Mouse (Mus musculus) liver, embryonic 14 days (tissue): ENCODE results near the gene Sema3g. TPM values are rescaled to one million over a fixed set of nuclear protein-coding genes. Genes with fewer than 3 reads are reported as not detected.

Experiments
- polyA plus RNA-seq: library from polyadenylated mRNA; depleted of rRNA; stranded (reverse); fragments of >200 nt; gene quantifications from 2 replicates; pipeline ENCODE4 v1.2.3, GENCODE M21; 2012; rRNA removed

Gene Sema3g
- polyA plus RNA-seq = 0.12 and 0.14 TPM in 2 replicates

DNA sequence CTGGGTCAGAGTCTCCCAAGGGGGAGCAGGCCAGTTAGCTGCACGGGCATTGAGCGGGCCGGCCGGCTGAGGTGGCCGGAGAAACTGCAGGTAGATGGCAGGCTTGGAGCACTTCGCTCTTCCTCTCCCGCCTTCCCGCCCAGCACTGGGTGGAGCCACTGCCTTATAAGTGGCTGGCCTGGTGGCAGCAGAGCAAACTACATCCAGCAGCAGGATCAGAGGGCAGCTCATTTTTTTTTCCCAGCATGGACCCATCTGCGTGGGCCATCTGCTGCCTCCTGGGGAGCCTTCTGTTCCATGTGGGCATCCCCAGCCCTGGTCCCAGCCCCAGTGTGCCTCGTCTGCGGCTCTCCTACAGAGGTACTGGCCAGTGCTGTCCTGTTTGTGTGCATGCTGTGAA lies at the start of gene Sema3g:
Gene Sema3g, plus strand, starts transcription at position 195 of the 400 bp plus-strand sequence.

DNA sequence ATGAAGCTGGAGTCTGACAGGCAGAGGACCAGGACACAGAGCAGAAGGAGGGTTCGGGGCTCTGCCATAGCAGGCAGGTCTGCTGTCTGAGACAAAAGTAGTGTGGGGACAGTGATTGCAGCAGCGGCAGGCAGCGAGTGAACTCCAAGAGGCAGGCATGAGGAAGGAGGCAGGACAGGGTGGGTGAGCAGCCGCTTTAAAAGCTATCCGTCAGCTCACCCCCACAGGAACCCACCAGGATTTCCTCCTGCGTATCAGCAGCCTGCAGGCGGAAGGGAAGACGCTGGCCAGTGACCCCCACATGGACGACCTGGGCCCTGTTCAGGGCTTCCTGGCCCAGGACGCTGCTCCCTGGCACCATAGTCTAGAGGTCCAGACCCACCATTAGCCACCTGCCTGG lies 49.2 kb upstream of the Sema3g start, which contains the start of gene Stab1:
Gene Stab1, minus strand, starts transcription at position 217 of the 400 bp plus-strand sequence.

DNA sequence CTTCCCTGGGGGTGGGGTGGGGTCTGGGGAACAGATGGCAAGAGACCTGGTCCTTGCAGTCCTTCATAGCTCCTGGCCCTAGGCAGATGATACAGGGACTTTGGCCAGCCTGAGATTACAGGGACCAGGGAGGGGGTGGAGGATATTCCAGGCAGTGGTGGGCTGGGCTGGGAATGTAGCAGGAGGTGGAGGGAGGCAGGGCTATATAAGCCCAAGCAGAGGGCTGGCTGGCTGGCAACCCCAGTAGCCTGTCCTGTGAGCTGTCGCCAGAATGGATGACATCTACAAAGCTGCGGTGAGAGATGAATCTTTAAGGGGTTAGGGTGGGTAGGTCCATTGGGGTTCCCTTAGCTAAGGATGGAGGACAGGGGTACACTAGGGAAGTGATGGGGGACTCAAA lies 9.6 kb upstream of the Sema3g start, which contains the start of gene Tnnc1:
Gene Tnnc1, plus strand, starts transcription at position 229 of the 400 bp plus-strand sequence.

DNA sequence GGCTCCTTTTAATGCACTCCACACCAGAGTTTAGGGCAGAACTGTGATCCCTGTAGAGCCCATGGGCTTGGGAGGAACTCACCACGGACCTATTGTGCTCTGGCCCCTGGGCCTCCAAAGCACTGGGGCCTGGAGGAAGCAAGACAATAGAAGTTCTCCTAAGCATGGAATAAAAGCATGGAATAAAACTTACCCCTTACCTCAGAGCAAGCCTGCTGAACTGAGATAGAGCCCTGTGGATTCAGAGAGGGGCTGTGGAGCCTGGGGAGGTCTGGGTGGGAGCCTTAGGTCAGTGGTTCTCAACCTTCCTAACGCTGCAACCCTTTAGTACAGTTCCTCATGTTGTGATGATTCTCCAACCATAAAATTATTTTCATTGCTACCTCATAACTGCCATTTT lies 814 bp upstream of the Sema3g start, which contains the start of gene Nisch:
Gene Nisch, minus strand, starts transcription at position 101 of the 400 bp plus-strand sequence.

GRCm38 (mm10) chr14:31251084-31251604 lies 33.5 kb downstream of the Sema3g start, which contains the start of the genes Phf7 and Bap1:
Gene Phf7, minus strand, starts transcription at chr14:31251317.
Gene Bap1, plus strand, starts transcription at chr14:31251450.

Other genes with a start within 250 kb of the Sema3g start
- gene Glt8d1, start 216.5 kb upstream of the Sema3g start, polyA plus RNA-seq = 19.0 and 20.2 TPM in 2 replicates
- 159 and 174 TPM in 2 replicates for gene Spcs1, start 216.2 kb upstream of the Sema3g start, polyA plus RNA-seq
- 11.2 and 13.4 TPM in 2 replicates for gene Pbrm1, start 198.7 kb upstream of the Sema3g start, polyA plus RNA-seq
- 100 and 101 TPM in 2 replicates for gene Gnl3, start 198.7 kb upstream of the Sema3g start, polyA plus RNA-seq
- 25.4 and 28.7 TPM in 2 replicates for gene Smim4, start 88.9 kb upstream of the Sema3g start, polyA plus RNA-seq
- 125 and 132 TPM in 2 replicates for gene Nt5dc2, start 86.8 kb upstream of the Sema3g start, polyA plus RNA-seq
- gene Stab1, start 49.2 kb upstream of the Sema3g start, polyA plus RNA-seq = 17.4 and 20.0 TPM in 2 replicates
- gene Tnnc1, start 9.5 kb upstream of the Sema3g start, polyA plus RNA-seq = 26.9 and 38.1 TPM in 2 replicates
- 57.5 and 73.8 TPM in 2 replicates for gene Nisch, start 914 bp upstream of the Sema3g start, polyA plus RNA-seq
- 2.9 and 3.1 TPM in 2 replicates for gene Phf7, start 33.5 kb downstream of the Sema3g start, polyA plus RNA-seq
- gene Bap1, start 33.6 kb downstream of the Sema3g start, polyA plus RNA-seq = 24.0 and 27.4 TPM in 2 replicates
- gene Dnah1, start 106.0 kb downstream of the Sema3g start, polyA plus RNA-seq = 0.09 and 0.14 TPM in 2 replicates
- gene Capn7, start 118.8 kb downstream of the Sema3g start, polyA plus RNA-seq = 13.1 and 14.8 TPM in 2 replicates
- gene Sh3bp5, start 218.2 kb downstream of the Sema3g start, polyA plus RNA-seq = 15.1 and 16.3 TPM in 2 replicates